Mouse (Mus musculus) heart, adult 2 months (tissue): ENCODE results near the gene Trim31. TPM values are rescaled to one million over a fixed set of nuclear protein-coding genes. Genes with fewer than 3 reads are reported as not detected.

ENCODE experiments used
- DNase-seq, 2 experiments: peaks; one replicate each; pipeline ENCODE4 v3.0.0; 2021
- H3K27ac ChIP-seq: fragments of 200-600 bp; 2 replicates; pipeline ENCODE4 v1.8.1; 2022
- H3K27me3 ChIP-seq: fragments of 200-500 bp; 2 replicates; pipeline ENCODE4 v1.6.1; 2012; ENCODE audit warnings: mild to moderate bottlenecking, low read length, inconsistent platforms, mixed read lengths; ENCODE audit not compliant: control insufficient read depth, insufficient read depth
- H3K36me3 ChIP-seq: fragments of 200-500 bp; 2 replicates; pipeline ENCODE4 v1.6.1; 2012; ENCODE audit warnings: low read length, inconsistent platforms; ENCODE audit not compliant: control insufficient read depth, insufficient read depth
- H3K4me1 ChIP-seq: fragments of 200-500 bp; 2 replicates; pipeline ENCODE4 v1.6.1; 2011; ENCODE audit warnings: low read length; ENCODE audit not compliant: control insufficient read depth, insufficient read depth
- H3K4me3 ChIP-seq: fragments of 200-600 bp; 2 replicates; pipeline ENCODE4 v1.8.1; 2022
- H3K79me2 ChIP-seq: fragments of 200-500 bp; replicated peaks from 2 replicates; pipeline ENCODE4 v1.6.1; 2012; ENCODE audit warnings: mild to moderate bottlenecking, inconsistent platforms, low read length, moderate library complexity, mixed read lengths; ENCODE audit not compliant: control insufficient read depth, insufficient read depth
- H3K9ac ChIP-seq: fragments of 200-500 bp; 2 replicates; pipeline ENCODE4 v1.6.1; 2012; ENCODE audit warnings: low read depth, mild to moderate bottlenecking, control low read depth, inconsistent platforms, low read length, mixed read lengths
- CTCF ChIP-seq: fragments of 200-600 bp; IDR thresholded peaks from 2 replicates; pipeline ENCODE4 v1.8.1; 2022; ENCODE audit warnings: antibody characterized with exemption, mild to moderate bottlenecking, moderate library complexity
- EP300 ChIP-seq: fragments of 200-500 bp; IDR thresholded peaks from 2 replicates; pipeline ENCODE4 v1.6.1; 2011; ENCODE audit warnings: low read depth, low read length, control low read depth; ENCODE audit not compliant: insufficient read depth
- POLR2A ChIP-seq: fragments of 200-500 bp; IDR thresholded peaks from 2 replicates; pipeline ENCODE4 v1.6.1; 2011; ENCODE audit warnings: mild to moderate bottlenecking, low read depth, low read length, control low read depth; ENCODE audit not compliant: insufficient read depth
- WGBS: fragments of 180-500 bp; shearing (Covaris S2); methylation state at CpG from one replicate; pipeline ENCODE4 v1.1.7; 2018; 5-methylcytosine and 5-hydroxymethylcytosine counted together
- intact Hi-C: fragments of 180-260 bp; cut with DNase I; formaldehyde crosslinking; loops from one replicate; pipeline ENCODE4 v1.15.1; 2025
- polyA plus RNA-seq: library from polyadenylated mRNA; depleted of rRNA; stranded (reverse); fragments of >200 nt; gene quantifications from 2 replicates; pipeline ENCODE4 v1.2.3, GENCODE M21; 2012
- total RNA-seq, 2 experiments: library from RNA; stranded (reverse); gene quantifications; 2 replicates each; pipeline ENCODE4 v1.2.3; 2021

Gene Trim31
- total and polyA plus RNA-seq, 3 experiments = not detected

GRCm38 (mm10) chr17:36856236-36856635 lies 41.7 kb upstream of the Trim31 start:
- no peak for DNase-seq
- Histone ChIP-seq H3K4me3 (no peak overlapping the region), H3K79me2 (no peaks in the 10 kb centered on the region), H3K27ac (no peak overlapping the region), H3K4me1 (no peaks in the 10 kb centered on the region), H3K36me3 (no peaks in the 10 kb centered on the region), H3K27me3 (no peaks in the 10 kb centered on the region), H3K9ac (no peak overlapping the region)
- TF ChIP-seq EP300 (no peak), CTCF (no peak), POLR2A (no peak)
- intact Hi-C loops = no loop called here
- WGBS = 86% methylated on average over 4 of the region's 4 CpGs

GRCm38 (mm10) chr17:36858181-36858580 lies 39.7 kb upstream of the Trim31 start:
- H3K36me3 ChIP-seq = no peaks in the 10 kb centered on the region
- 71% methylated on average over 3 of the region's 3 CpGs for WGBS
- intact Hi-C loops = no loop called here
- no peak overlapping the region for H3K9ac ChIP-seq
- no peaks in the 10 kb centered on the region for H3K79me2 ChIP-seq
- no peaks in the 10 kb centered on the region for H3K4me1 ChIP-seq
- no peak overlapping the region for H3K27ac ChIP-seq
- TF ChIP-seq CTCF (no peak), POLR2A (no peak), EP300 (no peak)
- DNase-seq = no peak
- H3K4me3 ChIP-seq = no peak overlapping the region
- no peaks in the 10 kb centered on the region; the same call in 1 of the 2 replicates for H3K27me3 ChIP-seq

GRCm38 (mm10) chr17:36861680-36862079 lies 36.2 kb upstream of the Trim31 start:
- peaks cover 3% of the 10 kb centered on the region for H3K27me3 ChIP-seq
- no peak overlapping the region for H3K9ac ChIP-seq
- H3K27ac ChIP-seq = no peak overlapping the region
- no peaks in the 10 kb centered on the region for H3K36me3 ChIP-seq
- DNase-seq = no peak
- no peak overlapping the region for H3K4me3 ChIP-seq
- TF ChIP-seq POLR2A = no peak
- TF ChIP-seq EP300 = no peak
- no peak for TF ChIP-seq CTCF
- intact Hi-C loops = no loop called here
- WGBS = 39% methylated on average over 2 of the region's 2 CpGs
- no peaks in the 10 kb centered on the region for H3K79me2 ChIP-seq
- H3K4me1 ChIP-seq = no peaks in the 10 kb centered on the region

GRCm38 (mm10) chr17:36866719-36867527 lies 31.0 kb upstream of the Trim31 start, which contains the start of gene Trim15:
Gene Trim15 (minus strand): TSS chr17:36867210.
- H3K36me3 ChIP-seq = no peaks in the 10 kb centered on the region
- DNase-seq = no peak
- peaks cover 9% of the 10 kb centered on the region for H3K27me3 ChIP-seq
- no peak within 1 kb of the TSS for H3K27ac ChIP-seq
- no peak within 1 kb of the TSS for H3K4me3 ChIP-seq
- TF ChIP-seq CTCF = no peak
- no peak for TF ChIP-seq EP300
- no peak for TF ChIP-seq POLR2A
- H3K79me2 ChIP-seq = no peaks in the 10 kb centered on the region
- no peak within 1 kb of the TSS for H3K9ac ChIP-seq
- intact Hi-C loops = no loop called here
- H3K4me1 ChIP-seq = no peaks in the 10 kb centered on the region
- 16% methylated on average over 29 of the region's 29 CpGs for WGBS

- WGBS = 86% methylated on average over 2 of the region's 2 CpGs
- intact Hi-C loops = no loop called here
- no peak for TF ChIP-seq POLR2A
- no peak for TF ChIP-seq CTCF
- no peak for TF ChIP-seq EP300
- H3K27me3 ChIP-seq = peaks cover 9% of the 10 kb centered on the region
- H3K79me2 ChIP-seq = no peaks in the 10 kb centered on the region
- H3K9ac ChIP-seq = no peak overlapping the region
- no peaks in the 10 kb centered on the region for H3K36me3 ChIP-seq
- DNase-seq = no peak
- no peaks in the 10 kb centered on the region for H3K4me1 ChIP-seq
- no peak overlapping the region for H3K27ac ChIP-seq
- H3K4me3 ChIP-seq = no peak overlapping the region
Observed at GRCm38 (mm10) chr17:36868836-36869235, 29.1 kb upstream of the Trim31 start.

GRCm38 (mm10) chr17:36869284-36869954 lies 28.5 kb upstream of the Trim31 start, which contains the start of gene Trim10:
Gene Trim10 (plus strand): TSS chr17:36869574.
- Histone ChIP-seq H3K79me2 (no peaks in the 10 kb centered on the region), H3K27me3 (peaks cover 9% of the 10 kb centered on the region), H3K4me1 (no peaks in the 10 kb centered on the region), H3K4me3 (no peak within 1 kb of the TSS), H3K27ac (no peak within 1 kb of the TSS), H3K36me3 (no peaks in the 10 kb centered on the region), H3K9ac (no peak within 1 kb of the TSS)
- intact Hi-C loops = no loop called here
- WGBS = 64% methylated on average over 4 of the region's 4 CpGs
- DNase-seq = no peak
- TF ChIP-seq POLR2A (no peak), EP300 (no peak), CTCF (no peak)
